Mouse (Mus musculus) kidney, postnatal 4 days (tissue): ENCODE data around the gene Igdcc3.
A peak's percentile ranks its signal among the peaks of the same experiment; 100 is the strongest.

Source experiments
- DNase-seq, 2 experiments: peaks; one replicate each; pipeline ENCODE4 v3.0.0; 2021; ENCODE audit warnings: mixed read lengths in 2 of 2

Igdcc3 gene

GRCm38 (mm10) chr9:65140936-65141305, at the start of gene Igdcc3:
Gene Igdcc3, plus strand, starts transcription at chr9:65141189.
- peak; percentile 71 to 82 for DNase-seq

- DNase-seq = peak; percentile 80 to 85
Observed at GRCm38 (mm10) chr9:65094237-65094636, 46.8 kb upstream of the Igdcc3 start.

- peak; percentile 44 to 54 for DNase-seq
Observed at GRCm38 (mm10) chr9:65100991-65101685, 39.9 kb upstream of the Igdcc3 start, which contains the start of gene Igdcc4. Gene Igdcc4, plus strand, starts transcription at chr9:65101486.

- peak; percentile 74 to 79 for DNase-seq
Observed at GRCm38 (mm10) chr9:65101686-65102376, 39.2 kb upstream of the Igdcc3 start.

GRCm38 (mm10) chr9:65102377-65103172, 38.4 kb upstream of the Igdcc3 start:
- DNase-seq = peak; percentile 71 to 77

GRCm38 (mm10) chr9:65103173-65103752, 37.7 kb upstream of the Igdcc3 start:
- no peak for DNase-seq

GRCm38 (mm10) chr9:65106821-65107220, 34.2 kb upstream of the Igdcc3 start:
- DNase-seq = no peak

GRCm38 (mm10) chr9:65107893-65108292, 33.1 kb upstream of the Igdcc3 start:
- DNase-seq = no peak

- peak; percentile 31 to 38 for DNase-seq
Observed at GRCm38 (mm10) chr9:65109132-65110072, 31.6 kb upstream of the Igdcc3 start.

- DNase-seq = no peak
Observed at GRCm38 (mm10) chr9:65111698-65112097, 29.3 kb upstream of the Igdcc3 start.

GRCm38 (mm10) chr9:65113694-65114093, 27.3 kb upstream of the Igdcc3 start:
- DNase-seq = no peak

GRCm38 (mm10) chr9:65115891-65116290, 25.1 kb upstream of the Igdcc3 start:
- no peak for DNase-seq

GRCm38 (mm10) chr9:65117516-65117915, 23.5 kb upstream of the Igdcc3 start:
- no peak for DNase-seq

GRCm38 (mm10) chr9:65120935-65121334, 20.1 kb upstream of the Igdcc3 start:
- peak; percentile 82 to 85 for DNase-seq

GRCm38 (mm10) chr9:65122545-65122944, 18.4 kb upstream of the Igdcc3 start:
- DNase-seq = peak; percentile 49 to 61

GRCm38 (mm10) chr9:65123552-65124168, 17.3 kb upstream of the Igdcc3 start:
- peak; percentile 83 to 88 for DNase-seq

- DNase-seq = peak; percentile 72 to 82
Observed at GRCm38 (mm10) chr9:65128123-65128815, 12.7 kb upstream of the Igdcc3 start.

- DNase-seq = peak; percentile 33 to 37
Observed at GRCm38 (mm10) chr9:65131717-65132116, 9.3 kb upstream of the Igdcc3 start.

- DNase-seq = peak; percentile 89
Observed at GRCm38 (mm10) chr9:65133739-65134138, 7.2 kb upstream of the Igdcc3 start.

GRCm38 (mm10) chr9:65135126-65135525, 5.9 kb upstream of the Igdcc3 start:
- DNase-seq = no peak

GRCm38 (mm10) chr9:65140491-65140890, 498 bp upstream of the Igdcc3 start:
- DNase-seq = no peak
